Mouse (Mus musculus) midbrain, embryonic 12.5 days (tissue): ENCODE measurements at regions not wholly inside any gene's neighbourhood (a gene's known extent, or its start where the extent isn't known, plus 50 kb on each side); places are given as distances from the start of the nearest gene placed in this dataset. TPM values are rescaled to one million over a fixed set of nuclear protein-coding genes. Genes with fewer than 3 reads are reported as not detected.

ENCODE experiments used
- ATAC-seq: fragments of 200-750 bp; cut with Nextera tagmentation; 2 replicates; pipeline ENCODE4 v1.8.0; 2017; ENCODE audit warnings: low read depth, moderate TSS enrichment, moderate library complexity; ENCODE audit not compliant: low FRiP score
- H3K27ac ChIP-seq: fragments of 300-500 bp; sonication (generic); replicated peaks from 2 replicates; pipeline ENCODE4 v1.5.1; 2016; ENCODE audit warnings: mild to moderate bottlenecking
- H3K27me3 ChIP-seq: fragments of 300-500 bp; sonication (generic); 2 replicates; pipeline ENCODE4 v1.6.1; 2016; ENCODE audit warnings: mild to moderate bottlenecking
- H3K36me3 ChIP-seq: fragments of 300-500 bp; sonication (generic); 2 replicates; pipeline ENCODE4 v1.6.1; 2016
- H3K4me1 ChIP-seq: fragments of 300-500 bp; sonication (generic); 2 replicates; pipeline ENCODE4 v1.6.1; 2016
- H3K4me2 ChIP-seq: fragments of 300-500 bp; sonication (generic); replicated peaks from 2 replicates; pipeline ENCODE4 v1.6.1; 2016; ENCODE audit warnings: mild to moderate bottlenecking, moderate library complexity
- H3K4me3 ChIP-seq: fragments of 300-500 bp; sonication (generic); 2 replicates; pipeline ENCODE4 v1.5.1; 2016; ENCODE audit warnings: mild to moderate bottlenecking
- H3K9ac ChIP-seq: fragments of 300-500 bp; sonication (generic); replicated peaks from 2 replicates; pipeline ENCODE4 v1.6.1; 2016; ENCODE audit warnings: mild to moderate bottlenecking, moderate library complexity
- H3K9me3 ChIP-seq: fragments of 300-500 bp; sonication (generic); 2 replicates; pipeline ENCODE4 v1.6.1; 2016; ENCODE audit warnings: mild to moderate bottlenecking
- WGBS: fragments of 180-500 bp; shearing (Covaris S2); methylation state at CpG from one replicate; pipeline ENCODE4 v1.1.7; 2016; 5-methylcytosine and 5-hydroxymethylcytosine counted together
- microRNA-seq: library from miRNA; unstranded; fragments of <30 nt; microRNA quantifications from one replicate; pipeline ENCODE4, GENCODE M21; 2017

GRCm38 (mm10) chr10:44595932-44596331, 67.6 kb upstream of the Prdm1 start:
- Histone ChIP-seq H3K27ac (no peak overlapping the region), H3K4me3 (no peak overlapping the region), H3K9ac (no peak overlapping the region), H3K36me3 (no peaks in the 10 kb centered on the region), H3K4me2 (no peak overlapping the region), H3K27me3 (no peaks in the 10 kb centered on the region), H3K9me3 (no peaks in the 10 kb centered on the region), H3K4me1 (peaks cover 3% of the 10 kb centered on the region; the same call in 1 of the 2 replicates)
- 89% methylated on average over 2 of the region's 2 CpGs for WGBS
- no peak for ATAC-seq

- Histone ChIP-seq H3K27ac (no peak overlapping the region), H3K4me3 (no peak overlapping the region), H3K9me3 (no peaks in the 10 kb centered on the region), H3K36me3 (no peaks in the 10 kb centered on the region), H3K4me2 (no peak overlapping the region), H3K27me3 (no peaks in the 10 kb centered on the region), H3K4me1 (no peaks in the 10 kb centered on the region), H3K9ac (no peak overlapping the region)
- 84% methylated on average over 6 of the region's 6 CpGs for WGBS
- ATAC-seq = no peak
Measured at GRCm38 (mm10) chr10:44589842-44590241, 61.5 kb upstream of the Prdm1 start.

- H3K27ac ChIP-seq = no peak overlapping the region
- no peaks in the 10 kb centered on the region for H3K27me3 ChIP-seq
- H3K4me3 ChIP-seq = no peak overlapping the region
- no peak overlapping the region for H3K9ac ChIP-seq
- H3K4me2 ChIP-seq = no peak overlapping the region
- H3K36me3 ChIP-seq = no peaks in the 10 kb centered on the region
- no peaks in the 10 kb centered on the region for H3K4me1 ChIP-seq
- H3K9me3 ChIP-seq = no peaks in the 10 kb centered on the region
- no peak for ATAC-seq
Measured at GRCm38 (mm10) chr10:44589352-44589751, 61.1 kb upstream of the Prdm1 start.

- Histone ChIP-seq H3K4me2 (no peak overlapping the region), H3K36me3 (no peaks in the 10 kb centered on the region), H3K27me3 (no peaks in the 10 kb centered on the region), H3K9me3 (no peaks in the 10 kb centered on the region), H3K4me1 (no peaks in the 10 kb centered on the region), H3K9ac (no peak overlapping the region), H3K27ac (no peak overlapping the region), H3K4me3 (no peak overlapping the region)
- ATAC-seq = no peak
- WGBS = 85% methylated on average over 2 of the region's 2 CpGs
Measured at GRCm38 (mm10) chr10:44582736-44583135, 54.4 kb upstream of the Prdm1 start.

Small RNA genes lying in the stretch of these regions (microRNA-seq; reads per million reads assigned to microRNA genes)
- gene Gm24271 = not detected
